Mouse (Mus musculus) left cerebral cortex, adult 6 months (tissue): ENCODE results near the gene Exosc9. TPM values are rescaled to one million over a fixed set of nuclear protein-coding genes. Genes with fewer than 3 reads are reported as not detected.

Experiments used
- long read RNA-seq, 2 experiments: library from polyadenylated mRNA; unstranded; transcript quantifications; one replicate each; pipeline ENCODE4 v2.0.0; 2019 to 2020
- polyA plus RNA-seq: library from polyadenylated mRNA; unstranded; fragments of <200 nt; fragmentation: Nextera tagmentation; gene quantifications from 2 replicates; pipeline ENCODE4 v1.2.3, GENCODE M21; 2021

The Exosc9 gene
- polyA plus RNA-seq, result 40.9 and 42.3 TPM in 2 replicates
- long read RNA-seq, experiment 1, transcript Exosc9-201 (12 exons, 1,617 nt), result major isoform, 140 of 165 reads
- long read RNA-seq, experiment 1, partial matches to known transcripts, result 15 of 165 reads
- long read RNA-seq, experiment 1, other reads (novel, unspliced or antisense), result 10 of 165 reads
- long read RNA-seq, experiment 2, transcript Exosc9-201 (12 exons, 1,617 nt), result major isoform, 49 of 68 reads
- long read RNA-seq, experiment 2, partial matches to known transcripts, result 15 of 68 reads
- long read RNA-seq, experiment 2, other reads (novel, unspliced or antisense), result 3 of 68 reads

GRCm38 (mm10) chr3:36552406-36553047 lies at the start of gene Exosc9:
Gene Exosc9 (plus strand): TSS chr3:36552606.

DNA sequence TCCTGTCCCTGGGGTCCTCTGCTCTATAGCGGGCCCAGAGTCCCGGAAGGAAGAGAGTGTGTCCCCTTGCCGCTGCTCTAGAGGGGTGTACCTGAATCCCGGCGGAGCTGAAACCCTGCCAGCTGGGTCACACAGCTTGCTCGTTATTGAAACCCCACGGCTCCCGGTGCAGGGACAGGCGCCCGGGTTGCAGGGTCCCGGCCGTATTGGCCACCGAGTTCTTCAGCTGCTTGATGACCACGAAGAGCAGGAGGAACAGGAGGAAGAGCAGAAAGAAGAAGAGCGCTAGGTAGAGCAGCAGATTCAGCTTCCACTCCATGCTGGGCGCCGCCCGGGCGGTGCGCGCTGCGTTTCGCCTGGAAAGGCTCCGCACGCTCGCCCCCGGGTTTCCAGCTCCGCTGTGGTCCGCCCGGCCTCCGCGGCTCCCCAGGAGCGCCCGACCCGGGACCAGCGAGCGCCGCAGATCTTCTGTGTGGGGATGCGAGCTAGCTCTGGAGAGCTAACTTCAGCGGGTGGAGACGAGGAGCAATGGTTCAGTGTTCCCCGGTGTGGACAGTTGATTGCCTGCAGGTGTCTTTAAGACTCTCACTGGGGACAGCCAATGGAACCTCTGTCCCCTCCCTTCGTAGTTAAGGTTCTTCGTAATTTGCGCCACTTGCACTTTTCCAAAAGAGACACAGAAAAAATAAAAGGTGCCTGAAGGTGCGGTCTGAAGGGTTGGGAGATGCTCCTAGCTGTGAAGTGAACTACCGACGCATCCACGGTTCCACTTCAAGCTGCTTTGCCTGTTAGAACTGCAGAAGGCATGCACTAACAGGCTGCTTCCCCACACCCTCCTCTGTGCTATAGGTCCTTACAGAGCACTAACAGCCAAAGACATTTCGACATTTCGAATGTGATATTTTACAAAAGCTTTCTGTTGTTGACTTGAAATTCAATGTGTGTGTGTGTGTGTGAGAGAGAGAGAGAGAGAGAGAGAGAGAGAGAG lies 31.0 kb upstream of the Exosc9 start, which contains the start of gene Gm11549:
Gm11549 (minus strand) TSS at position 741 of the 988 bp plus-strand sequence.

DNA sequence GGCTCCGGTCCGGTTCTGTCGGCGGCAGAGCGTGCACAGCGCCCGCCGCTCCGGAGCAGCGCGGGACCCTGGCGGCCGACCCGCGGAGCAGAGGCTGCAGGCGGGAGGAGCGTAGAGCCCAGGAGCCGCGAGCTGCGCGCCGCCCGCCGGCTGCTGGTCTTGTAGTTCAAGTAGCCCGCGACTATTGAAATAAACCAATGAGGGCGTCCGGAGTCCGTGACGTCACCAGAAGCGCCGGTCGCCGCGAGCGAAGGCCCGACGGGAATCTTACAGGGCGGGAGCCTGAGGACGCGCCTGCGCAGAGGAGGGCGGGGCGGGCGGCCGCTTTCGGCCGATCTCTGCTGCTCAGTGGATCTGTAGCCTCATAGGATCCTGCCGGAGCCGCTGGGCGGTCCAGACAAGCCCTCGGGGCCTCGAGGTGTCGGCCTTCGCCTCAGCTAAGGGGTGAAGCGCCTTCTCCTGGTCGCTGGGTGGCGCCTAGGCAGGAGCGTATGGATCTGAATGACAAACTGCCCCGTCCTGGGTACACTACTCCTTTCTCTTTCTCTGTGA lies 19.5 kb downstream of the Exosc9 start, which contains the start of gene Ccna2:
Ccna2 (minus strand) TSS at position 324 of the 552 bp plus-strand sequence.

GRCm38 (mm10) chr3:36613202-36613907 lies 60.9 kb downstream of the Exosc9 start, which contains the start of gene Bbs7:
Gene Bbs7 (minus strand): TSS chr3:36613477.

Other genes with a start within 250 kb of the Exosc9 start
- 118 and 132 TPM in 2 replicates for gene Anxa5, start 76.7 kb upstream of the Exosc9 start, polyA plus RNA-seq
- gene 1810062G17Rik, start 76.7 kb upstream of the Exosc9 start, polyA plus RNA-seq, result not detected in 2 replicates
- 40.3 and 47.2 TPM in 2 replicates for gene Gm11549, start 30.8 kb upstream of the Exosc9 start, polyA plus RNA-seq
- 0.73 and 1.1 TPM in 2 replicates for gene Ccna2, start 19.5 kb downstream of the Exosc9 start, polyA plus RNA-seq
- gene Bbs7, start 60.9 kb downstream of the Exosc9 start, polyA plus RNA-seq, result 8.0 and 9.2 TPM in 2 replicates
- 6.3 and 6.6 TPM in 2 replicates for gene Trpc3, start 137.6 kb downstream of the Exosc9 start, polyA plus RNA-seq